Mouse (Mus musculus): Measurements from ENCODE around the gene Bpgm. TPM values are rescaled to one million over a fixed set of nuclear protein-coding genes. Genes with fewer than 3 reads are reported as not detected.

Gene Bpgm
- polyA plus RNA-seq, 1 experiment from 2014 or later, result 71.2 TPM

DNA sequence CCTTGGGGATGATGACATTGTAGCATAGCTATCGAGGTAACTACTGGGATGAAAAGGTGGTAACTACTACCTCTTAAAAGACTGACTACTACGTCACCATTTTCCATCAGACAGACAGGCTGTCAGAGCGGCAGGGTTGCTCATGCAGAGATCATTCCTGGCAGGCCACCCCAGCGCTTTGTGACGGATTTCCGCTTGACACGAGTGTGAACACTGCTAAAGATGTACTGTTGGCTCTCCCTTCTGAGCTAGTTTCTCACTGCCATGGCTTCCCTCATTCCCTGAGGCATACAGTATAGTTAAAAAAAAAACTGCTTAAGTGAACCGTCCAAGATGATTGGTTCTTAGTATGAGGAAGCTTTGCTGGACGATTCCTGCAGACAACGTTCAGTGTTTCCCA lies 69.3 kb downstream of the Bpgm start:
- 84% methylated on average over 10 of the region's 10 CpGs for WGBS
- peaks cover 2% of the 10 kb centered on the region; the same call in 1 of the 2 replicates for H3K4me1 ChIP-seq (replicated peaks; ENCODE audit: control insufficient read depth, insufficient read depth, low read length)
- no peaks in the 10 kb centered on the region for H3K9me3 ChIP-seq (ENCODE audit: control insufficient read depth, low read length)
- H3K27me3 ChIP-seq (ENCODE audit: control insufficient read depth, insufficient read depth, low read length), result no peaks in the 10 kb centered on the region
- no peak overlapping the region for H3K27ac ChIP-seq (ENCODE audit: low read depth, low read length)
- H3K4me3 ChIP-seq (ENCODE audit: low read depth, low read length), result no peak overlapping the region
- DNase-seq (ENCODE audit: low spot score) (no peak), ATAC-seq (replicated peaks; ENCODE audit: low FRiP score) (no peak)
- H3K4me2 ChIP-seq (ENCODE audit: low read depth, low read length, severe bottlenecking), result no peak overlapping the region
- H3K36me3 ChIP-seq (ENCODE audit: control insufficient read depth, insufficient read depth, low read length), result no peaks in the 10 kb centered on the region
- H3K9ac ChIP-seq (ENCODE audit: low read length), result no peak overlapping the region

DNA sequence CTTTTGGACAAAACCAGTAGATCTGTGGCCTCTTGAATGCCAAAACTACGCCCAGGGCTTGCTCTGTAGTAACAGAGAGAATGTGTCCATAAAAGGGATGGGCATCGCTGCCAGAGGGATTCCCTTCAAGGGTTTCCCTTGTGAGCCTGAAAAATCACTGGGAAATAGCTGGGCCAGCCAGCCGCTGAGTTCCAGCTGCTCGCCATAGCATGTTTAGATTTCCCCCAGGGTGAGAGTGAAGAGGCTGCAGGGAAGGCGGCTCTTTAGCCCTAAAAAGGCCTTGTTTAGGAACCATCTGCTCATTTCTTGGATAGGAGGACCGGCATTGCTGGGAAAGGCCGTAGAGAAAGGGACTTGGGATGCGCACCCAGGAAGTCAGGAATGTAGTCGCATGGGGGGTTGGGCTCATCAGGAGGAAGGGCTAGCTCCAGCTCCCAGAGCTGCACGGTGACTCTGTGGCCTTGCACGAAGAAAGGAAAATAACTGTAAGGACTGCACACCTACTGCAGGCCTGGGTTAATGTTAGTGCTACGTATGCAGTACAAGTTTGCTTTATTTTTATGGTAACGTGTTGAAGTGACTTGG lies 72.5 kb downstream of the Bpgm start:
- H3K4me3 ChIP-seq (ENCODE audit: low read depth, low read length), result no peak overlapping the region
- no peaks in the 10 kb centered on the region; the same call in 1 of the 2 replicates for H3K9me3 ChIP-seq (ENCODE audit: control insufficient read depth, low read length)
- no peak for ATAC-seq (replicated peaks; ENCODE audit: low FRiP score)
- DNase-seq (ENCODE audit: low spot score), result no peak
- H3K36me3 ChIP-seq (ENCODE audit: control insufficient read depth, insufficient read depth, low read length), result no peaks in the 10 kb centered on the region
- no peak overlapping the region for H3K27ac ChIP-seq (ENCODE audit: low read depth, low read length)
- no peaks in the 10 kb centered on the region for H3K27me3 ChIP-seq (ENCODE audit: control insufficient read depth, insufficient read depth, low read length)
- H3K9ac ChIP-seq (ENCODE audit: low read length), result no peak overlapping the region
- H3K4me1 ChIP-seq (replicated peaks; ENCODE audit: control insufficient read depth, insufficient read depth, low read length), result no peaks in the 10 kb centered on the region; the same call in 1 of the 2 replicates
- H3K4me2 ChIP-seq (ENCODE audit: low read depth, low read length, severe bottlenecking), result no peak overlapping the region
- WGBS, result 66% methylated on average over 13 of the region's 13 CpGs

- peak; percentile 73 for DNase-seq (ENCODE audit: low spot score)
- H3K4me3 ChIP-seq (ENCODE audit: low read depth, low read length), result no peak overlapping the region
- no peaks in the 10 kb centered on the region; the same call in 1 of the 2 replicates for H3K9me3 ChIP-seq (ENCODE audit: control insufficient read depth, low read length)
- H3K9ac ChIP-seq (ENCODE audit: low read length), result no peak overlapping the region
- ATAC-seq (replicated peaks; ENCODE audit: low FRiP score), result no peak
- WGBS, result 34% methylated on average over 2 of the region's 2 CpGs
- no peak overlapping the region for H3K4me2 ChIP-seq (ENCODE audit: low read depth, low read length, severe bottlenecking)
- no peak overlapping the region for H3K27ac ChIP-seq (ENCODE audit: low read depth, low read length)
- H3K27me3 ChIP-seq (ENCODE audit: control insufficient read depth, insufficient read depth, low read length), result no peaks in the 10 kb centered on the region
- no peaks in the 10 kb centered on the region for H3K36me3 ChIP-seq (ENCODE audit: control insufficient read depth, insufficient read depth, low read length)
- H3K4me1 ChIP-seq (replicated peaks; ENCODE audit: control insufficient read depth, insufficient read depth, low read length), result no peaks in the 10 kb centered on the region
Observed at GRCm38 (mm10) chr6:34549017-34549416, 73.0 kb downstream of the Bpgm start.

GRCm38 (mm10) chr6:34552489-34553157 lies 76.6 kb downstream of the Bpgm start:
- no peaks in the 10 kb centered on the region; the same call in 1 of the 2 replicates for H3K9me3 ChIP-seq (ENCODE audit: control insufficient read depth, low read length)
- H3K4me3 ChIP-seq (ENCODE audit: low read depth, low read length), result no peak overlapping the region
- ATAC-seq (replicated peaks; ENCODE audit: low FRiP score), result no peak
- no peaks in the 10 kb centered on the region for H3K27me3 ChIP-seq (ENCODE audit: control insufficient read depth, insufficient read depth, low read length)
- no peak for DNase-seq (ENCODE audit: low spot score)
- no peak overlapping the region for H3K9ac ChIP-seq (ENCODE audit: low read length)
- H3K27ac ChIP-seq (ENCODE audit: low read depth, low read length), result no peak overlapping the region
- H3K36me3 ChIP-seq (ENCODE audit: control insufficient read depth, insufficient read depth, low read length), result no peaks in the 10 kb centered on the region
- no peak overlapping the region for H3K4me2 ChIP-seq (ENCODE audit: low read depth, low read length, severe bottlenecking)
- no peaks in the 10 kb centered on the region for H3K4me1 ChIP-seq (replicated peaks; ENCODE audit: control insufficient read depth, insufficient read depth, low read length)
- 88% methylated on average over 4 of the region's 4 CpGs for WGBS

- no peak for DNase-seq (ENCODE audit: low spot score)
- no peaks in the 10 kb centered on the region; the same call in 1 of the 2 replicates for H3K9me3 ChIP-seq (ENCODE audit: control insufficient read depth, low read length)
- no peak overlapping the region for H3K27ac ChIP-seq (ENCODE audit: low read depth, low read length)
- no peaks in the 10 kb centered on the region for H3K36me3 ChIP-seq (ENCODE audit: control insufficient read depth, insufficient read depth, low read length)
- H3K4me1 ChIP-seq (replicated peaks; ENCODE audit: control insufficient read depth, insufficient read depth, low read length), result no peaks in the 10 kb centered on the region
- 86% methylated on average over 9 of the region's 9 CpGs for WGBS
- ATAC-seq (replicated peaks; ENCODE audit: low FRiP score), result no peak
- H3K9ac ChIP-seq (ENCODE audit: low read length), result no peak overlapping the region
- no peaks in the 10 kb centered on the region for H3K27me3 ChIP-seq (ENCODE audit: control insufficient read depth, insufficient read depth, low read length)
- H3K4me2 ChIP-seq (ENCODE audit: low read depth, low read length, severe bottlenecking), result no peak overlapping the region
- no peak overlapping the region for H3K4me3 ChIP-seq (ENCODE audit: low read depth, low read length)
Observed at GRCm38 (mm10) chr6:34554291-34554997, 78.4 kb downstream of the Bpgm start.

Other genes with a start within 250 kb of the Bpgm start
- gene Akr1b3, start 158.7 kb upstream of the Bpgm start, polyA plus RNA-seq (2014; fragmentation: Nextera tagmentation; extraction: Ambion mirVana), result 180 and 186 TPM in 2 replicates
- 18.9 and 19.9 TPM in 2 replicates for gene Akr1b8, start 122.1 kb upstream of the Bpgm start, polyA plus RNA-seq (2014; fragmentation: Nextera tagmentation; extraction: Ambion mirVana)
- 11.0 and 11.2 TPM in 2 replicates for gene Akr1b10, start 92.0 kb upstream of the Bpgm start, polyA plus RNA-seq (2014; fragmentation: Nextera tagmentation; extraction: Ambion mirVana)
- gene Akr1b7, start 63.9 kb upstream of the Bpgm start, polyA plus RNA-seq (2014; fragmentation: Nextera tagmentation; extraction: Ambion mirVana), result not detected in 2 replicates
- gene Cald1, start 122.3 kb downstream of the Bpgm start, polyA plus RNA-seq (2014; fragmentation: Nextera tagmentation; extraction: Ambion mirVana), result 132 and 139 TPM in 2 replicates